Mouse (Mus musculus) retina, postnatal 7 days (tissue): ENCODE results near the gene Nanos3.

Experiments
- DNase-seq: peaks from one replicate; pipeline ENCODE4 v3.0.0-alpha.2; 2012; ENCODE audit warnings: low read depth, low spot score

The Nanos3 gene

DNA sequence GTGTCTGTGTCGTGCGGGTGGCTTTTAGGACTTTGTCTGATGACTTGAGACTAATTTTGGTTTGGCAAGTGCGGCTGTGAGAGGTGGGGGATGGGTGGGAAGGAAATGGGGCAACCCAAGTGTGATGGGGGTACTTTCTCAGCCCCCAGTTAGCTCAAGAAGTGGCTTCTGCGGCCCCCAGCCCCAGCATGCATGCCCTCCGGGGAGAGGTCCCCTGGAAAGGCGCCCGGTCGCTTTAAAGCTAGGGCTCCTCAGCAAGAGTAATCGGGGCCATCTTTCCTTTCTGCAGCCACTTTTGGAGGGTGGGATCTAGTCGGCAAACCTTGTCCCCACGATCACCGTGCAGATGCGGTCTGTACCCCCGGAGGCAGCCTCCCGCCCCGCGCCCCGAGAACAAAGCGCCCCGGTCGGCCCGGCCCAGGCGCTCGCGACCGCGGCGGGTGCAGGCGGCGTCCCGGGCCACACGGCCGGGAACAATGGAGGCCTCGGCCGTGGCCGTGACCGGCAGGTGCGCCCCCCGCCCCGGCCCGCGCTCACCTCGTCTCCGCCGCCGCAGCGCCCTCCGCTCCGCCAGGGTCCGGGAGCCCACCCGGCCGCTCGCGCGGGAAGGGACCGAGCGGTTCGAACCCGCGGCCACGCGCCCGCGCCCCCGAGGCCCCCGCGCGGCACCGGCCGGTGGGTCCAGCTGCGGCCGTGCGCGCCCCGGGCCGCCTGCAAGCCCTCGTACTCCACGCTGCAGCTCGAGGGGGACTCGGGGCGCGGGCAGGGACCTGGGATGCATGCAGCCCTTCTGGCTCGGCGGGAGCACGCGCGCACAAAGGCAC is 1.5 kb downstream of the Nanos3 start:
- no peak for DNase-seq

DNA sequence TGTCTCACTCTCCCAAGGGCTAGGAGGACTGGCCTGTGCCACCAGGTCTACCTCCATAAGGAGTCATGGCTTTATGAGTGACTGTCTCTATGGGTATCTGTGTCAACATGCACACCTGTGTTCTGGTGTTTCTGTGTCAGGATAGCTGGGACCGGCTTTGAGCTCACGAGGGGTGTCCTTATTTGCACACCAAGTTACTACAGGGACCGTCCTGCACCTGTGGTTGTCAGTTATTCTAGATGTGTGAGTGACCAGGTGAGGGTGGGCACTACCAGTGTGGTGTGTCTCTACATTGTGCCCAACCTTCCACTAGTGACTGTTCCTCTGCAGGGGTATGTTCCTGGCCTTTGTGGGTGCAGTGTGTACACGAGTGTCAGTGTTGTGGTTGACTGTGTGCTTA is 2.2 kb downstream of the Nanos3 start:
- no peak for DNase-seq

DNA sequence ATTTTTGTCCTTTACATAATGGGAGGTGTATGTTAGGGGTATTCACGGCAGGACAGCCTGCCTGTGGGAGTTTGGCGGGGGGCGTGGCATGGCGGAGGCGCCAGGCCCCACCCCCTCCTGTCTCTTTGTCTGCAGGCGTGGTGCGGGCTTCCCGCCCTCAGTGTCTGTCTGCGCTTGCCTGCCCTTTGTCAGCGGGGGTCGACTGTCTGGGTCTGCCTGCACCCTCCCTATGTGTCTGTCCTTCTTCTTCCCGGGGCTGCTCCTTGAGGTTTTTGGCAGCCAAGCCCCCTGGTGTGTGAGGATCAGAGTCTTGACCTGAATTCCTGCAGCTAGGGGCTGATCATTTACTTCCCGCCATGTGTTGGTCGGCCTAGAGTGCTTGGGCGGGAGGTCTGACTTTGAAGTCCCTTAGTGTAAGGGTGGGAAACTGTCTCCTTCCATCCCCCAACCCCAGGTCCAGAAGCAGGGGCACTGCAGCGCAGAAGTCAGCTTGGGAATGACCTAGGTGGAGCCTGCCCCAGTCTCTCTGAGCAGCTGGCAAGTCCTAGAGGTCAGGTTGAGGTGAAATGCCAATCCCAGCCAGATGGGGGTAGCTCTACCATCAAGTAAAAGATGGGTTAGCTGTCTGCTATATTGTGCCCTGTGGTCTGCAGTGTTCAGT is 4.4 kb downstream of the Nanos3 start:
- no peak for DNase-seq

DNA sequence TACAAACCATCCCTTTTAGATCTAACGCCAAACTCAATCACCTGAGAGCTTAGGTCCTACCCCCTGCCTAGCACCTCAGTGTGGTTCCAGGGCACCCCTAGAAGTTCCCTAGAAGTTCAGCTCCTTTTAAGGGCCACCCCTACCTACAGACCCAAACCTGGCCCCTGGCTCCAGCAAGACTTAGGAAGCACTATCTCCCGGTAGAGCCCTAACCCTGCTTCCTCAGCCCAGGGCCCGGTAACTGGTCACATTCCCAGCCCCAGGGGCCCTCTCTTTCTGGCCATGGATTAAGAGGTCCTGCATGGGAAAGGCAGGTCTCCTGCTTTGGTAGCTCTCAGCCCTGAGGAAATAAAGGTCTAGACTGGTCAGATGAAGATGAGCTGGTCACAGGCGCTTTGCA is 5.1 kb downstream of the Nanos3 start:
- no peak for DNase-seq

DNA sequence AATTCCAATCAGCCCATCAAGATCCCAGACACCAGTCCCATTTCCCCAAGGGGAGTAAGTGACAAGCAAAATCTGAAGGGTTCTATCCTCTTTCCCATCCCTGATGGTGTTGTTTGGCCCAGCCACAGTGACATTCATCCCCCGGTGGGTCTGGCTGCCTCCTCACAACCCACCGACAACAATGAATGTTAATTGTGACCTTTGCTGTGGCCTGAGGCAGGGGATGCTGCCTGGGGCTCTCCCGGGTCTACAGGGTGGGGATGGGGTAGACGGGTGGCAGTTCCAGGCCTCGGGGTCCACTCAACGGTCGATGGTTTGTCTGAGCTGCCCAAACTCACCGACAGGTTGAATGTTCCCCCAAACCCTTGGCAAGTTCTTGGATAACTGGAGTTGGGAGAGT is 6.4 kb downstream of the Nanos3 start:
- no peak for DNase-seq

DNA sequence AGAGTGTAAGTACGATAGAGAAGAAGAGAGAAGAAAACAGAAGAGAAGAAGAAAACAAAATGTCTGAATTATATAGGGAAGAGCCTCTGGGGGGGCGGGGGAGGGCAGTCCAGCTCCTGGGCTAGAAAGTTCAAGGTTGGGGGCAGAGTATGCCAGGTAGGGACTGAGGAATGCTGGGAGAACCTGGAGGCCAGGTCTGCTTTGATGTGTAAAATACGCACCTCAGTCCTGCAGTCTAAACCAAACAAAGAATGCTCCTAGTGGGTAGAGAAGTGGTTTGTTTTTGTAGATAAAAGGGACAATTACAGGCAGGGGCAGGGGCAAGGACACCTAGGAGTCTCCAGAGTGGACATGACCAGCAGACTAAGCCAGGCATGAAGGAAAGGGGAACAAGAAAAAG is 7.6 kb downstream of the Nanos3 start:
- DNase-seq, result no peak

DNA sequence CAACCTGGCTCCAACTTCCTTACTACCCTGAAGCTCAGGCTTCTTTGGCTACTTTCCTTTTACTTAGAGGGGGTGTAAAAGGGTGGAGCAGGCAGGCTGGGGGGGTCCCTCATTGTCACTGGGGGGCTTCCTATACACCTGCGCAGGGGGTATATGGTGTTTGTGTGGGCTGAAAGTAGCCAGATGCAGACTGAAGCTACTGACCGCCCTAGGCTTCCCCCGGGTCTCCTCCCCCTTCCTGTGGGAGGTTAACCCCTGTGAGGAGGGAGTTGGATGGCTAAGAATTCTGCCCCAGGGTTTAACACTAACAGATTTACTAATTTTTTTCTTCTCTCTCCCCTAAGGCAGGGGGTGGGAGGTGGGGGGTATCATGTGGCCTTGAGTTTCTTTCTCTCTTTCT is 8.5 kb downstream of the Nanos3 start:
- no peak for DNase-seq

DNA sequence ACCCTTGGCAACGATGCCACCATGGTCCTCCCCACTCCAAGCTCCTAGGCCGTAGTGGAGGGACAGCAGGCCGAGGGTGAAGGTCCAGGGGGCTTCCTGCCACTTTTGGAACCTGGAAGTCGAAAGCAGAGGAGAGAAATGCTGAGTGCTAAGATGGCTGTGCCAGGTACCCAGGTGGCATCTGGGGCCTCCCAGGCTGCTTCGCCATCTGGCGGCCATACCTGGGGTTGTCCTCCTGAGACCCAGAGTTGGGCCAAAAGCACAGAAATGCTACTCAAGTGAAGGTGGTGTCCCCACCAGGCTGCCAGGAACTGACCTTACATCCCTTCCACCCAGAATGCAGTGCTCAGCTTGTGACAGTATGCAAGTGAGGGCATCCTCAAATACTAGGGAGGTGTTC is 11.2 kb downstream of the Nanos3 start:
- DNase-seq, result no peak

DNA sequence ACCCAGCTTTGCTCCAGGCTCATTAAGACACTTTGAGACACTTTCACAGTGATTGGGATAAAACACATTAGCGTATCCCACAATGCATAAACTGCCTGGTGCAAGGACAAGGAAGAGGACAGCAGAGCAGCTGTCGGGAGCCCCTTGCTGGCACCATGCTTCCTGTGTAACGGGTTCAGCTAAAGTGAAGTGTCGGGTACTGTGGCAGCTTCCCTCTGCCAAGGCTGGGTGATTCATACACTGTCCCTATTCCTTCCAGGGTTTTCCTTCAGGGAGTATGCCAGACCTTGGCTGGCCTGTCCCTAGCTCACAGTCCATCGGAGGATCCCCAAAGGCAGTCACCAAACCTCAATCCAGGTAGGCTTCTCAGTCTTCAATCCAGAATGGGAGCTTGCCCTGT is 14.9 kb downstream of the Nanos3 start:
- DNase-seq, result no peak

DNA sequence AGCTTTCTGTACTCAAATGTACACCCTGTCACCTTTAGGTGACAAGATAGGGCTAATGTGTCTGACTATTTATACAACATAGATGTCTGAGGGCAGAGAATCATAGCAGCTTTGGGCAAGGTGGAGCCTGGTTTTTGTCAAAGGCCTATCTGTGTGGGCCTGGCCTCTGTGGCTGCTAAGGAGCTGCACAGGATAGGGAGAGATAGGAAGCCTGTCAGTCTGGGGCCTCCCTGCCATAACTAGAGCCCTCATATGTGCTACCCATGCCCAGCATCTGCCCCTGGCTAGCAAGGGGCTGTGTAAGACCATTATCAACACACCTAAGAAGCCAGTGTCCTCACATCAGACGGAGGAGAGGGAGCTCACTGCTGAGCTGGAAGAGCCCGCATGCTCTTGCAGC is 17.3 kb downstream of the Nanos3 start:
- DNase-seq, result no peak

DNA sequence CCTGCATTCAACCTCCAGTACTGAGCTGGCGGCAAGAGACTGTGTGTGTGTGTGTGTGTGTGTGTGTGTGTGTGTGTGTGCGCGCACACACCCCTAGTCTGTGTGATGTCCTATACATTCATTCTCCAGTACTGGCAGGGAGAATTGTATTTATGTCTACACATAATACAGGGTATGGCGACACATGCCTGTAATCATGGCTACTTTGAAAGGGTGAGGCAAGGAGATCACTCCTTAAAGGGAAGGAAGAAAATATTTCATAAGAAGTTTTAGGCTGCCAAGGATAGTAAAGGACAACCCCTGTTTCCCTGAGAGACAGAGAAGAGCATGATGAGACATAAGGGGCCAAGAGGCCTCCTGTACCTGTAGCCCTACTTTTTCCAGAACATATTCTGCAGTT is 27.4 kb downstream of the Nanos3 start:
- DNase-seq, result no peak

DNA sequence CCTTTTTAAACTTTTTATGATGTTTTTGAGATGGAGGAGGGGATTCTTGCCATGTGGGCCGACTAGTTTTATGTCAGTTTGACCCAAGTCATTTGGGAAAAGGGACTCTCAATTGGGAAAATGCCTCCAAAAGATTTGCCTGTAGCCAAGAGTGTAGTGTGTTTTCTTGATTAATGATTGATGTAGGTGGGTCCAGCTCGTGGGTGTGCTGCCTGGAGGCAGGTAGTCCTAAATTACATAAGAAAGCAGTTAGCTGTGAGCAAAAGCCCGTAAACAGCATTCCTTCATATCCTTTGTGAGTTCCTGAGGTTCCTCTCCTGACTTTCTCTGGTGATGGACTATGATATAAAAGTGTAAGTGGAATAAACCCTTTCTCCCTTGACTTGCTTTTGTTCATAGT is 35.8 kb downstream of the Nanos3 start:
- no peak for DNase-seq

DNA sequence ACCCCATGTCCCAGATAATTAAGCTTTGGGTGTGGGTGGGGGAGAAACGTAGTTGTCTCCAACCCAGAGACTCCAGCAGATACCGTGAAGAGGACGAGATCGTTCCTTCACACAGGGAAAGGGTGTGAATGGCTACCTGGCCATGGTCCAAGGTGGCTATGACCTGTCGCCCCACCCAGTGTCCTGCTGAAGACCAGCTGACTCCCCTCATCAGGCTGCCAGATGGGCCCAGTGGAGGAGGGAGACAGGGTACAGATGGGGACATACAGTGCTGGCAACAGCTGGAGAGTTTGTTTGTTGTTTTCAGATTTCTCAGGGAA is 36.5 kb downstream of the Nanos3 start:
- DNase-seq, result no peak

DNA sequence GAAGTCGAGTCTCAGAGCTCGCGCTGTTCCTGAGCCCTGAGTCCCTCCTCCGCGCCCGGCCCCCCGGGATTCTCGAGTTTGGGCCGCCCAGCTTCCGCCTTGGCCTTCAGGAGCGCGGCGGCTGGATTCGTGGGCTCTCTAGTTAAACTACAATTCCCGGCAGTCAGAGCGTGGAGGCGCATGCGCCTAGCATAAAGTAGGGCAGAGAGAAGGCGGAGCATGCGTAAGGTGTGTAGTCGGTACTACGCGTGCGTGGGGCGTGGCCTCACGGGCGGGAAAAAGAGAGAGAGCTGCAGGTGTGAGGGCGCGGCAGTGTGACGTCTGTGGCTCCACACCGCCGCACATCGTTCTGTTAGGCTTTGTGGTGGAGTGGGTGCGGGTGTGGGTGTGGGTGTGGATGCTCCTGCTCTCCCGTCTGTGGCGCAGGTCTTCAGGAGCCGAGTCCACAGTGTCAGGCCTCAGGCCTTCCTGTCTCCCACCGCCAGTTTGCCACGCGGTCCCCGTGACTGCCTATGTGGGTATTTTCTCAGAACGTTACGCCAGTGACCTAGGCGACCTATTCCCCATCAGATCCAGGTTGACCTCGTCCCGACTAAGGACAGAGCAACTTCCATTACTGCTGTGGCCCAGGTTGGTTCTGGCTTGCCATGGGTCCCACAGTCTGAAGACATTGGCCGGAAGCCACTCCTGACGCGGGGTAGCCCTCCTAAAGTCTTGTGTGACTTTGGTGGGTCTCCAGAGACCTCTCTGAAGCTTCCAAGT is 37.1 kb downstream of the Nanos3 start, which contains the start of the genes Cc2d1a and 4930432K21Rik:
TSS of gene Cc2d1a (minus strand) at position 168 of the 762 bp plus-strand sequence.
TSS of gene 4930432K21Rik (plus strand) at position 257 of the 762 bp plus-strand sequence.
- DNase-seq, result peak; percentile 94

DNA sequence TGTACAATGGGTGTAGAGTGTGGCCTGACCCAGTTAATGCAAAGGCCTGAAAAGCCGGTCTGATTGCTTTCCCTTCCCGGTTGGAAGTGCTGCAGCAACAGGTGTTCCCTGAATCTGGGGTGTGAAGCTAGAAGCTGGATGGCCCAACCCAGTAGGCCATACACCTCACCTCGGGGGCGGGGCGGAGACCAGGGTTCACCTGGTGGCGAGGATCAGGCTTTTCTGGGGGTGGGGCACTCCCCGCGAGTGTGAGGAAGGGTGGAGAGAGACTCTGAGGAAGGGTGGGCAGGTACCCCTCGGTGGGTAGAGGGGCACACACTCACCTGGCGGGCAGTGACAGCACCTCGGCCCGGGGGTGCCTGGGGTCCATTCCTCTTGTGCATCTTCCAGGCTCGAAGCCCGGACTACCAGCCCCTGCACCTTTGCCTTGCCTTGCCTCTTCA is 37.7 kb downstream of the Nanos3 start:
- no peak for DNase-seq

DNA sequence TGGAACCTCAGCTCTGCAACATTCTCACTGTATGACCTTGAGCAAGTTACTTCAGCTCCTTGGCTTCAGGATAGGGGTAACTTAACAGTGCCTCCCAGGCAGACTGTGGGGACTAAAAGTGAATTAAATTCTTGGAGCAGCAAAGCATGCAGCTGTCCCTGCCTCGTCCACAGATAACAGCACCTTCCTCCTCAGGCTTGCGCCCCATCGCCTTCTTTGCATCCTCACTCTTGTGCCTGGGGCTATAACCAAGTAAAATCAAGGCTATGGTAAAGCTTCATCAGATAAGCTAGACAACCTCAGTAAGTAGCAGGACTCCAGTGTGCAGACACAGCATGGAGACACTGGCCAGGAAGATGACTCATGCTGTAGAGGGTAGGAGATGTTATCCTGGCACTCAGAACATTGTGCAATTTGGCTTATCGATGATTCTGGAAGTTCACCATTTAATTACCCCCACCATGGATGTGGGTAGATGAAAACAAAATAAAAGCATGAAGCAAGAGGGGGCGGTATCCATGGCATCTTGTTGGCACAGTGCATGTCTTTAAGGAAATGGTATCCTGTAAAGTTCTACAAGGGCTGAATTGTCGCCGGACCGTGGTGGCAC is 40.3 kb downstream of the Nanos3 start:
- no peak for DNase-seq

DNA sequence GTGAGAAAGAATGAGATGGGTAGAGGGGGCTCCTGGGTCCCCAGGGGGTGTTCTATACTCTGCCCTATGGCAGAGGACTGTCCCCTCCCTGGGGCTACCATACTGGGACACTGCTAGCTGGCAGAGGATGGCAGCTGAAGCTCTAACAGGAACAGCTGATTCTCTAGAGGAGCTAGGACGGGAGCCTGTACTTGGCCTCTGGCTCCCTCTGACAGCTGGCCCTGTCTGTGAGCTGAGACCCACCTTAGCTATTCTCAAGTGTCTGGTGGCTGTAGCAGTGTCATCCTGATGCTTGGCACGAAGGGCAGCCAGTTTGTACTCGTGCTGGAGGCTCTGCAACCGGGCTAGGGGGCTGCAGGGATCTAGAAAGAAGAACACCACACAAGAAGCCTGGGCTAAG is 44.2 kb downstream of the Nanos3 start:
- no peak for DNase-seq

DNA sequence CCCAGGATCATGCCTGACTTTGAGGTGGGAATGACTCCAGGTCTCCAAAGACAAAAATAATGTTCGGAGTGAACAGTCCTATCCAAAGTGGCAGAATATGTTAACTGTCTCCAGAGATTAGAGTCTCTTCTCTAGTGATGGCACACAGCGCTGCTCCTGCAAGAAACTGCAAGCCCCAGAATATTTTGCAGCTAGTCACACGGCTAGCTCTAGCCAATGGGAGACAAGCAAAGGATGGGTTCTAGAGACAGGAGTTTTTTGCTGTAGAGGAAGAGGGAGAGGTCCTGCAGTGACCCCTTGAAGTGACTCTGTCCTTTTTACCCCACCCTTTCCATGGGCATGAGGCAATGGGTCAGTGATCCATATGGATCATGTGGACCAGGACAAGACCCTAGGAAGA is 47.2 kb downstream of the Nanos3 start:
- no peak for DNase-seq

DNA sequence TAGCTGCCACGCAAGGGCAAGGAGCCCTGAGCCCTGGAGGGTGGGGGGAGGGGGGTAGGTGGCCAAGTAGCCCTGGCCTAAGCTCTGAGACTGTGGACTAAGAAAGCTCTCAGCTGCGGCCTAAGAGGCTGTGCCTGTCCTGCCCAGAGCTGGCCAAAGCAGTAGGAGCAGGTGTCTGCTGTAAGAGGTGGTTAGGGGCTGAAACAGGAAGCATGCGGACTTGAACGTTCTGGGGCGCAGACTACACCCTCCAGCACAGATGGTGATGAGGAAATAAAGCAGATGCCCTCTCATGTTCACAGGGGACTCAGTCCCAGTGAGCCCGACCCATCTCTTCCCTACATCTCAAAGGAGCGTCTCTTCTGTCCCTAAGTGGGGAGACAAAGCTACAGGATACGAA is 52.8 kb downstream of the Nanos3 start:
- no peak for DNase-seq

DNA sequence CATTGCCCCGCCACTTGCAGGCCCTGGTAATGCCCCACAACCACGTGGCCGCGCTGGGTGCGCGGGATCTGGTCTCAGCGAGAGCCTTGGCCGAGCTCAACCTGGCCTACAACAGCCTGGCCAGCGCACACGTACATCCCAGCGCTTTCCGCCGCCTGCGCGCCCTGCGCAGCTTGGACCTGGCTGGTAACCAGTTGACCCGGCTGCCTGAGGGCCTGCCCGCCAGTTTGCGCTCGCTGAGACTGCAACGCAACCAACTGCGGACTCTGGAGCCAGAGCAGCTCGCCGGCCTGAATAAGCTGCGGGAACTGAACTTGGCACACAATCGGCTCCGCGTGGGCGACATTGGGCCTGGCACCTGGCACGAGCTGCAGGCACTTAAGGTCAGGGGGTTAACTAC is 54.2 kb downstream of the Nanos3 start:
- no peak for DNase-seq

DNA sequence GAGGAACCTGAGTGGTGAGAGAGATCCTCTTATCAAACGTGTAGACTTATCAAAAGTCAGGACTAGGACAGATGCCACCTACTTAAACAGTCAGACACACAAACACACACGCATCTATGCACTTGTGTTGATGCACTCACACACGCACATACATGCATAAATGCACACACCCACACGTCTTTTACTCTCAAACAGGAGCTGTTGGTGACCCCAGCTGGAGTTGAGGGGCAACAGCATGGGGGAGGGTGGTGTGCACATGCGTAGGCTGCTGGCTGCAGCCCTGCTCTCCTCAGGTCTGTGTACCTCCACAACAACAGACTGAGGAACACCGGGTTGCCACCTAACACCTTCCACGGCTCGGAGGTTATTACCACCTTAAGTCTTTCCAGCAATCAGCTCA is 56.7 kb downstream of the Nanos3 start:
- DNase-seq, result no peak

DNA sequence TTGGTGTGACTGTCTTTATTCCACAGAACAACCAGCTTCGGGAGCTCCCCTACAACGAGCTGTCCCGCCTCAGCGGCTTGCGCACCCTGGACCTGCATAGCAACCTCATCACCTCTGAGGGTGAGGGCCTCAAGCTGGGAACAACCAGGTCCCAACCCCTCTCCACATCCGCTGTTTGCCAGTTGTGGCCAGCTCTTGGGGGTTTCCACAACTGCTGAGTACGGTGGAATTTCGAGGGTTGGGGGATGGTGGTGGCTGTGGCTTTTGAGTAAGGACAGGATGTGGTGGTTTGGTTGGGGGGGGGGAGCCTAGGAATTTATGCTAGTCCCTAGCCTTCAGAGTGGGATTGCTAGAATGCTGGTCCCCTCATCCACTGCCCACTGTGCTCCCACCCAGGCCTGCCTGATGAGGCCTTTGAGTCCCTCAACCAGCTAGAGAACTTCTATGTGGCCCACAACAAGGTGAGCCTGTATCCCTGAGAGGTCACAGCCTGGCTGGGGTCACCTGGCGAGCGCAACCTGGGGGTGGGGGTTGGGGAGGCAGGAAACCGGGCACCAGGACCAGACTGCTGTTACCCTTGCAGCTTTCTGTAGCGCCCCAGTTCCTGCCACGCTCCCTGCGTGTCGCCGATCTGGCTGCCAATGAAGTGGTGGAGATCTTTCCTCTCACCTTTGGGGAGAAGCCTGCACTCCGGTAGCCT is 57.7 kb downstream of the Nanos3 start:
- DNase-seq, result no peak
